9 mouse cellular contexts compared by ENCODE assay signal in the genomic region with DNA sequence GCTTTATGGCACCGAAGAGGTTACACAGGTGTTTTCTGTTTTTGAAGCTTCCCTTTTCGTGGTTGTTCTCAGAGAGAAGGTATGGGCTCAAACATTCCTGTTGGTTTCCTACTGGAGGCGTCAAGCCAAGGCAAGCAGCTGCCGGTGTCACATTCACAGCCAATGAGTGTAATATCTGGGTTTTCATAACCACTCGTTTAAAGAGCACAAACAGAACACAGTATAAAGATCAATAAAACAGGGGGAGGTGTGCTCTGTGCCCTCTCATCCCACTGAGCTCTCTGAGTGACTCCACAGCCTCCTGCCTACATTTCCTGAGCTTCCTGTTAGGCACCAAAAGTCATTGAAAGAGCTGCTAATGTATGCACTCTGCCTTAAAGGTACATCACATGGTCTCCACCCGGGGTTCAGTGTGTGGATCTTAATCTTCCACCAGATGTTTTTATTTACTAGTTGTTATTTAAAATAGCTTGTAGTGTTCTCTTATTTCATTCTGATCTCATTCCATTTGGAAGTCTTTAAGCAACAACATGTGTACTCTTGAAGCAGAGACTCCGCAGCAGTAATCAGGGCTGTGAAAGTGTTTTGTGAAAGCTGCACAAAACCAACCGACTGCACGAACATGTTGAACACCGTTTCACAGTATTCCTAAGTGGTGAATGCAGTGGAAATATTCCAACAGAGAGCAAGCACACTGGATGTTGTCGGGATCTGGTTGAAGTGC.
DNase-seq lines count a peak whose midpoint lies in the region; ATAC-seq and TF ChIP-seq lines count a peak whose summit lies in the region.
"Had no signal": no experiment of that assay in that cellular context is flagged by ENCODE, and none has a peak within 500 bp of the region (broad histone marks: within the 10 kb centered on the region; RNA-seq: fewer than 3 reads in every experiment).

No protein-coding gene starts in this region.

- no peak overlapping the region for H3K9ac ChIP-seq in stomach, embryonic 15.5 days
- H3K9ac ChIP-seq in stomach, postnatal 0 days (ENCODE audit: low read length), result no peak overlapping the region

- no peak overlapping the region for H3K4me2 ChIP-seq in stomach, embryonic 15.5 days
- H3K4me2 ChIP-seq in stomach, postnatal 0 days (replicated peaks; ENCODE audit: low read depth), result no peak overlapping the region

- WGBS in stomach, embryonic 15.5 days, result 47% methylated on average over 11 of the region's 11 CpGs
- 37% methylated on average over 11 of the region's 11 CpGs for WGBS in stomach, postnatal 0 days

- TF ChIP-seq EP300 in stomach, postnatal 0 days (optimal IDR thresholded peaks at IDR 0.05), result no peak

- H3K27me3 ChIP-seq in stomach, embryonic 15.5 days (replicated peaks), result no peaks in the 10 kb centered on the region
- no peaks in the 10 kb centered on the region for H3K27me3 ChIP-seq in stomach, postnatal 0 days (ENCODE audit: control insufficient read depth, insufficient read depth, low read length)

- ATAC-seq in frontal cortex, adult (ENCODE audit: low TSS enrichment), result peak; percentile 88
- peak; percentile 58; the same call in 1 of the 2 replicates for ATAC-seq in stomach, embryonic 15.5 days (ENCODE audit: insufficient read depth, low FRiP score, low read depth)
- no peak for ATAC-seq in stomach, postnatal 0 days (ENCODE audit: low FRiP score, low TSS enrichment)
- ATAC-seq: inflammation-experienced regulatory T-cells, adult 6 months had no signal

- no peak for DNase-seq in frontal cortex, postnatal 10 days (ENCODE audit: low spot score in 2 of 2)
- DNase-seq in stomach, postnatal 0 days (ENCODE audit: low spot score), result no peak
- no peak for DNase-seq in layer of hippocampus, adult 2 months (ENCODE audit: low spot score in 2 of 2)
- DNase-seq in telencephalon, adult 2 months (ENCODE audit: low read depth, low spot score), result peak; percentile 11
- no peak for DNase-seq in urinary bladder, postnatal 25 days (ENCODE audit: low spot score)
- DNase-seq in urinary bladder, postnatal 36 days (ENCODE audit: low spot score in 2 of 2), result no peak

- no peaks in the 10 kb centered on the region for H3K36me3 ChIP-seq in stomach, embryonic 15.5 days
- no peaks in the 10 kb centered on the region for H3K36me3 ChIP-seq in stomach, postnatal 0 days (ENCODE audit: control insufficient read depth, insufficient read depth, low read length)

- no peak for TF ChIP-seq CTCF in stomach, postnatal 0 days (IDR thresholded peaks at IDR 0.05; ENCODE audit: low read depth)
- no peak for TF ChIP-seq CTCF in layer of hippocampus, adult 2 months (conservative IDR thresholded peaks at IDR 0.05)

- H3K4me1 ChIP-seq in stomach, embryonic 15.5 days, result no peaks in the 10 kb centered on the region
- H3K4me1 ChIP-seq in stomach, postnatal 0 days (replicated peaks; ENCODE audit: control insufficient read depth, insufficient read depth), result no peaks in the 10 kb centered on the region

- H3K9me3 ChIP-seq in stomach, embryonic 15.5 days, result no peaks in the 10 kb centered on the region
- no peaks in the 10 kb centered on the region for H3K9me3 ChIP-seq in stomach, postnatal 0 days (ENCODE audit: control insufficient read depth, low read length)

- no peak overlapping the region for H3K4me3 ChIP-seq in stomach, embryonic 15.5 days (replicated peaks)
- no peak overlapping the region for H3K4me3 ChIP-seq in stomach, postnatal 0 days (ENCODE audit: low read depth, low read length)
- H3K4me3 ChIP-seq in layer of hippocampus, adult 2 months, result peak overlapping the region; percentile 6; the same call in 1 of the 2 replicates

- no peak overlapping the region for H3K27ac ChIP-seq in stomach, embryonic 15.5 days
- H3K27ac ChIP-seq in stomach, postnatal 0 days (replicated peaks), result no peak overlapping the region
- H3K27ac ChIP-seq in layer of hippocampus, adult 2 months, result no peak overlapping the region
